Mouse (Mus musculus) stomach, postnatal 0 days (tissue): ENCODE results near the gene Stam2. TPM values are rescaled to one million over a fixed set of nuclear protein-coding genes. Genes with fewer than 3 reads are reported as not detected.
A peak's percentile ranks its signal among the peaks of the same experiment; 100 is the strongest.

Experiments
- ATAC-seq: fragments of 200-750 bp; cut with Nextera tagmentation; 2 replicates; pipeline ENCODE4 v1.8.0; 2017; ENCODE audit not compliant: low FRiP score, low TSS enrichment
- DNase-seq: peaks from one replicate; pipeline ENCODE4 v3.0.0-alpha.2; 2016; ENCODE audit warnings: low spot score
- H3K27ac ChIP-seq: fragments of 300-500 bp; sonication (generic); replicated peaks from 2 replicates; pipeline ENCODE4 v1.5.1; 2014; ENCODE audit warnings: mild to moderate bottlenecking, control low read depth
- H3K27me3 ChIP-seq: fragments of 300-500 bp; sonication (generic); 2 replicates; pipeline ENCODE4 v1.6.1; 2014; ENCODE audit warnings: low read length; ENCODE audit not compliant: control insufficient read depth, insufficient read depth
- H3K36me3 ChIP-seq: fragments of 300-500 bp; sonication (generic); 2 replicates; pipeline ENCODE4 v1.6.1; 2014; ENCODE audit warnings: low read length, mixed read lengths; ENCODE audit not compliant: control insufficient read depth, insufficient read depth
- H3K4me1 ChIP-seq: fragments of 300-500 bp; sonication (generic); replicated peaks from 2 replicates; pipeline ENCODE4 v1.6.1; 2014; ENCODE audit warnings: antibody characterized with exemption; ENCODE audit not compliant: control insufficient read depth, insufficient read depth
- H3K4me2 ChIP-seq: fragments of 300-500 bp; sonication (generic); replicated peaks from 2 replicates; pipeline ENCODE4 v1.6.1; 2014; ENCODE audit warnings: low read depth, mild to moderate bottlenecking, control low read depth, moderate library complexity
- H3K4me3 ChIP-seq: fragments of 300-500 bp; sonication (generic); 2 replicates; pipeline ENCODE4 v1.5.1; 2014; ENCODE audit warnings: low read depth, low read length, control low read depth
- H3K9ac ChIP-seq: fragments of 300-500 bp; sonication (generic); 2 replicates; pipeline ENCODE4 v1.6.1; 2014; ENCODE audit warnings: mild to moderate bottlenecking, low read length, control low read depth, mixed read lengths
- H3K9me3 ChIP-seq: fragments of 300-500 bp; sonication (generic); 2 replicates; pipeline ENCODE4 v1.6.1; 2016; ENCODE audit warnings: low read length; ENCODE audit not compliant: control insufficient read depth
- CTCF ChIP-seq: IDR thresholded peaks from 2 replicates; pipeline ENCODE4 v1.5.1; 2016; ENCODE audit warnings: antibody characterized with exemption, low read depth, mild to moderate bottlenecking, moderate library complexity
- EP300 ChIP-seq: optimal IDR thresholded peaks from 2 replicates; pipeline ENCODE3; 2016; ENCODE audit warnings: antibody characterized with exemption
- WGBS: fragments of 180-500 bp; shearing (Covaris S2); extraction: QIAGEN DNeasy Blood & Tissue Kit; methylation state at CpG from one replicate; pipeline ENCODE4 v1.1.7; 2014; 5-methylcytosine and 5-hydroxymethylcytosine counted together
- polyA plus RNA-seq: library from polyadenylated mRNA; unstranded; fragments of >200 nt; fragmentation: Nextera tagmentation; extraction: Ambion mirVana; gene quantifications from 2 replicates; pipeline ENCODE4 v1.2.1, GENCODE M21; 2015

Stam2 gene
- polyA plus RNA-seq, 1 experiment from 2014 or later, result 33.1 TPM

DNA sequence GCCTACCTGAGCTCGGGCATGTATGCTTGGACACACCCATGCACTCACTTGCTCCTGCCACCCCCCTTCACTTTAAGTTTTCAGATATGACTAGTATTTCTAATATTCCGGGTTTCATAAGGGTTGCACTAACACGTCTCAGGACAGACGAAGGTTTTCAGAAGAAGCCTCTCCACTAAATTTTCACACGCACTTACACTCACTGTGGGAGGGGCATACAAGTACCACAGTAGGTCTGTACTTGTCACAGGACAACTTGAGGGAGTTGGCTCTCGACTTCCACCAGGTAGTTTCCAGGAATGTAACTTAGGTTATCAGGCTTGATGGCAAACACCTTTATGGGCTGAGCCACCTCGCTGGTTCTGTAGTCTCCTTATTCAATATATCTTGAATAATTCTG is 8.4 kb downstream of the Stam2 start:
- H3K27ac ChIP-seq, result 0 out of 2 replicates have a peak overlapping the region, but pooled peaks have one; percentile 40
- no peak; the same call in 1 of the 2 replicates for ATAC-seq
- no peak overlapping the region for H3K4me3 ChIP-seq
- no peaks in the 10 kb centered on the region for H3K36me3 ChIP-seq
- no peak for DNase-seq
- H3K9me3 ChIP-seq, result no peaks in the 10 kb centered on the region
- WGBS, result 78% methylated on average over 7 of the region's 7 CpGs
- H3K4me1 ChIP-seq, result no peaks in the 10 kb centered on the region
- H3K4me2 ChIP-seq, result no peak overlapping the region
- no peaks in the 10 kb centered on the region for H3K27me3 ChIP-seq
- H3K9ac ChIP-seq, result no peak overlapping the region
- TF ChIP-seq EP300 (no peak), CTCF (no peak)

DNA sequence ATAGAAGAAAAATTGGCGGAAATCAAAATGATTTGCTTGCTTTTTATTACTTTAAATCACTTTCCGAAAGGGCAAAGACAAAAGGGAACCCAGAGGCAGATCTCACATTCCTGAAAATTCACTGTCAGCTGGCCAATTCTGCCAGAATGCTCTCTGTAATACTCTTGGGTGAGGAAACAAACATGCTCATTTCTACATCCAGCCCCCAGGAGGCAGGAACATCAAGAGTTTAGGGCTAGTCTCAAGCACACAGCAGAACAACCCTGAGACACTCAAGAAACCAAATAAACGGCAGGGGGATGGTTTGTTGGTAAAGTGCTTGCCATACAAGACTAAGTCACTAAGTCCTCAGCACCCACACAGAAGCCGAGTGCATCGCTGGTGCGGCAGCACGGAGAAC is 9.5 kb downstream of the Stam2 start:
- Histone ChIP-seq H3K4me3 (no peak overlapping the region), H3K36me3 (no peaks in the 10 kb centered on the region), H3K27me3 (no peaks in the 10 kb centered on the region), H3K9ac (no peak overlapping the region), H3K4me1 (no peaks in the 10 kb centered on the region), H3K9me3 (no peaks in the 10 kb centered on the region), H3K4me2 (no peak overlapping the region), H3K27ac (no peak overlapping the region)
- TF ChIP-seq CTCF (no peak), EP300 (no peak)
- DNase-seq (no peak), ATAC-seq (no peak)
- WGBS, result 90% methylated on average over 7 of the region's 7 CpGs

DNA sequence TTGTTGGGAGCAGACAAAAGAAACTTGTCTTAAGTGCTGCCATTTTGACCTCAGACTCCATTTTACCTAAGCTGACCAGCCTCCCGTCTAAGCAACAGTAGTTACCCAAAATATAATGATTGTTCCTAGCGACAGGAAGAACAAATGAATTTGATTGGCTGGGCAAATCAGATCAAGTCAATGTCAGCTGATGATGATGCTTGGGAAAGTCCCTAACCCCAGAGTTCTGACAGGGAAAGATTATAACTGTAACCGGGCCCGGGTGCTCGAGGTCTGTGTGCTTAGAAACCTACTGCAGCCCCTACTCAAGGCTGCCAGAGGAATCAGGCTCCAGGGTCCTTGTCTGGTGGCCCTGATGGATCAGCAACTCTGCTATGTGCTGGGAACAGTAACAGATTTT is 10.1 kb downstream of the Stam2 start:
- ATAC-seq, result no peak

GRCm38 (mm10) chr2:52730891-52731290 is 11.2 kb downstream of the Stam2 start:
- H3K4me3 ChIP-seq, result no peak overlapping the region
- WGBS, result 88% methylated on average over 6 of the region's 6 CpGs
- H3K4me1 ChIP-seq, result no peaks in the 10 kb centered on the region
- TF ChIP-seq EP300 (no peak), CTCF (no peak)
- no peak overlapping the region for H3K27ac ChIP-seq
- DNase-seq (no peak), ATAC-seq (no peak)
- no peak overlapping the region for H3K9ac ChIP-seq
- no peaks in the 10 kb centered on the region for H3K36me3 ChIP-seq
- no peaks in the 10 kb centered on the region for H3K27me3 ChIP-seq
- H3K9me3 ChIP-seq, result no peaks in the 10 kb centered on the region
- H3K4me2 ChIP-seq, result no peak overlapping the region

More for the DNA sequence above, 10.1 kb downstream of the Stam2 start:
- no peak for DNase-seq
- Histone ChIP-seq H3K4me3 (no peak overlapping the region), H3K9ac (no peak overlapping the region), H3K9me3 (no peaks in the 10 kb centered on the region), H3K36me3 (no peaks in the 10 kb centered on the region), H3K27ac (no peak overlapping the region), H3K27me3 (no peaks in the 10 kb centered on the region), H3K4me2 (no peak overlapping the region), H3K4me1 (no peaks in the 10 kb centered on the region)
- no peak for TF ChIP-seq CTCF
- no peak for TF ChIP-seq EP300
- WGBS, result 82% methylated on average over 5 of the region's 5 CpGs

DNA sequence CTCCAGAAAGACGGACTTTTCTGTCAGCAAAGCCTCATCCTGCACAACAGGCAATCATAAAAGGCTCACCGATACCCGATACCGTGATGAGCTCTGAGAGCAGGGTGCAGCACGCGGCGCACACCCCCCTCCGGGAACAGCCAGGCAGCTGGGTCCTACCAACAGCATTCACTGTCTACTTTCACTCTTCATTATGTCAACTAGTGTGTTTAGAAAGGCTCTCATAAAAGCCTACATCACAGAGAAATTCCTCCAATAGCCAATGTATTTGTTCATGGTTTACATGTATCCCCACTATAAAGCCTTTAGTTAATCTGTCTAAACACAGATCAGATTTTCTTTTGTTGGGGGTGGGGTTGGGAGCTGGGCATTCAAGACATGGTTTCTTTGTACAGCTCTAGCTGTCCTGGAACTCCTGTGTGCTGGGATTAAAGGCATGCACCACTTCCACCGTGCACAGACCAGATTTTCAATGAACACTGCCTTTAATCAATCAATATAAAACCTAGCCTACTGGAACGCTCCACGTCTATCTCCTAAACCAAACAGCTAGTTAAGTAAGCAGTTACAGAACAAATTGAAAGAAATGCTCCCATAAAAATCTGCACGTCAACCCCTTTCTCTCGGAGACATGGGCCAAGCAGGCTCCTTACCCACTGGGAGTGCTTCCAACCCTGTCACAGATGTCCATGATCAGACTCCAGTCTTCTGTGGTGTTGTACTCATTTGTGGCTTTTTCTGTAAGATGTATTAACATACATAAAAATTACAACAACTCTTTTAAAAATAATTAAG is 21.7 kb downstream of the Stam2 start:
- H3K27ac ChIP-seq, result no peak overlapping the region
- H3K27me3 ChIP-seq, result no peaks in the 10 kb centered on the region
- no peaks in the 10 kb centered on the region for H3K4me1 ChIP-seq
- H3K4me3 ChIP-seq, result no peak overlapping the region
- 31% methylated on average over 13 of the region's 13 CpGs for WGBS
- H3K9me3 ChIP-seq, result no peaks in the 10 kb centered on the region
- H3K9ac ChIP-seq, result no peak overlapping the region
- no peak for ATAC-seq
- no peaks in the 10 kb centered on the region for H3K36me3 ChIP-seq
- TF ChIP-seq EP300 (no peak), CTCF (no peak)
- DNase-seq, result no peak
- 0 out of 2 replicates have a peak overlapping the region, but pooled peaks have one; percentile 6 for H3K4me2 ChIP-seq

DNA sequence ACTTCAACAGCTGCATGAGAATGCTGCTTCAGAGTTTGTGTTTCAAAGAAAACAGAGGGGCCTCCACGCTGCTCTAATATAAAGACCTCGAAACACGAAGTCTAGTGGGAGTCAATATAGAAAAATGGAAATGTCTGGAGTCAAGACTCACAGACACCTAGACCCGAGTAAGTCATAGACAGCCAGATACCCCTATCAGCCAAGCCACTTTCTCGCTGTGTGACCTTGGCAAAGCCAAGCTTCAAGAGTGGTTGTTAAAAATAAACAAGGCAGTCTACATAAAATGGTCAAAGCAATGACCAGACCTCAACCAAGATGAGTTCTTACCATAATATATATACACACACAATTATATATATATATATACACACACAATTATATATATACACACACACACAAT is 25.0 kb downstream of the Stam2 start:
- no peak for DNase-seq
- WGBS, result 92% methylated on average over 5 of the region's 5 CpGs
- H3K36me3 ChIP-seq, result 0 out of 2 replicates have a peak, but pooled peaks cover 2% of the 10 kb centered on the region

More for the DNA sequence above, 25.0 kb downstream of the Stam2 start:
- Histone ChIP-seq H3K4me2 (no peak overlapping the region), H3K27me3 (no peaks in the 10 kb centered on the region), H3K9ac (no peak overlapping the region), H3K4me1 (no peaks in the 10 kb centered on the region), H3K9me3 (no peaks in the 10 kb centered on the region), H3K4me3 (no peak overlapping the region), H3K27ac (no peak overlapping the region)
- no peak for TF ChIP-seq CTCF
- no peak for TF ChIP-seq EP300
- ATAC-seq, result no peak
